Mouse (Mus musculus) layer of hippocampus, postnatal 36 days (tissue): ENCODE results near the gene Zfp965. TPM values are rescaled to one million over a fixed set of nuclear protein-coding genes. Genes with fewer than 3 reads are reported as not detected.
"Not testable (repeated sequence)": the region's sequence is repeated elsewhere in the genome, so short reads cannot be mapped to it uniquely, and the experiment has no call there.

Experiments used
- DNase-seq, 2 experiments: peaks; one replicate each; pipeline ENCODE4 v3.0.0; 2022
- total RNA-seq, 2 experiments: library from RNA; stranded (reverse); gene quantifications; 2 replicates each; pipeline ENCODE4 v1.2.3; 2021

Zfp965 gene
- total RNA-seq, result 1 to 10 TPM; 4.8 to 6.7 TPM

DNA sequence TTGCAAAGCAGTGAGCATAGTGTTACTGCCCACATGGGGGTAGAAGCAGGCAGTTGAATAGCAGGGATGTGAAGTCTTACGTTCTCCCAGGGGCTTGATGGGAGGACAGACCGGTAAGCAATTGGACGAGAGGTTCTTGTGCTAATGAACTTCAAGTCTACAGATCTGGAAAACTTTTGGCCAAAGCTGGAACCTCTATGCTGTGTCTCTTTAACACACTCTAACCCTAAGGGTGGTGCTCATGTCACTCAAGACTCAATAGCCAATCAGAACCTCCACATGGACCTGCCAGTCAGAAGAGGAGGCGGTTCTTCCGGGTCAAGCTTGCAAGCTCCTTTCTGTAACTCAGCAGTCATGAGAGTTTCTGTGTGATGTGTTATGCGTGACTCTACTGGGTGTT is at the start of gene Zfp965:
TSS of gene Zfp965 (plus strand) at position 301 of the 400 bp plus-strand sequence.
- not testable (repeated sequence) for DNase-seq

DNA sequence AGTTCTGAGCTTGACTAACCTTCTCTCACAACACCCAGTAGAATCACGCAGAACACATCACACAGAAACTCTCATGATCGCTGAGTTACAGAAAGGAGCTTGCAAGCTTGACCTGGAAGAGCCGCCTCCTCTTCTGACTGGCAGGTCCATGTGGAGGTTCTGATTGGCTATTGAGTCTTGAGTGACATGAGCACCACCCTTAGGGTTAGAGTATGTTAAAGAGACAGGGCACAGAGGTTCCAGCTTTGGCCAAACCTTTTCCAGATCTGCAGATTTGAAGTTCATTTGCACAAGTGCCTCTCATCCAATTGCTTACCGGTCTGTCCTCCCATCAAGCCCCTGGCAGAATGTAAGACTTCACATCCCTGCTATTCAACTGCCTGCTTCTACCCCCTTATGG is 34.1 kb upstream of the Zfp965 start, which contains the start of gene Gm4724:
TSS of gene Gm4724 (minus strand) at position 101 of the 400 bp plus-strand sequence.
- DNase-seq, result not testable (repeated sequence)

Other genes with a start within 250 kb of the Zfp965 start
- gene Gm14440, start 194.9 kb upstream of the Zfp965 start, total RNA-seq, result 10 to 100 TPM in 1 of 2 experiments, 1 to 10 TPM in 1; 6.4 to 13.7 TPM
- 10 to 100 TPM; 68.5 to 75.3 TPM for gene Gm4631, start 131.8 kb upstream of the Zfp965 start, total RNA-seq
- 1 to 10 TPM; 7.1 to 7.8 TPM for gene Zfp968, start 97.5 kb upstream of the Zfp965 start, total RNA-seq
- gene Gm4724, start 34.2 kb upstream of the Zfp965 start, total RNA-seq, result 10 to 100 TPM; 11.7 to 12.8 TPM
- not detected for gene Gm11007, start 174.0 kb downstream of the Zfp965 start, total RNA-seq
- not detected for gene Zfp969, start 233.7 kb downstream of the Zfp965 start, total RNA-seq